Comparison of ENCODE assay signal across 38 mouse cellular contexts in genomic region chr19:39285637-39286036, GRCm38 (mm10). TPM values are rescaled to one million over a fixed set of nuclear protein-coding genes. Genes with fewer than 3 reads are reported as not detected.
"Had no signal": no experiment of that assay in that cellular context is flagged by ENCODE, and none has a peak within 500 bp of the region (broad histone marks: within the 10 kb centered on the region; RNA-seq: fewer than 3 reads in every experiment).

No protein-coding gene starts in this region.

- H3K4me3 ChIP-seq: embryonic facial prominence, embryonic 10.5 days; embryonic facial prominence, embryonic 12.5 days; embryonic facial prominence, embryonic 13.5 days; embryonic facial prominence, embryonic 15.5 days; erythroblast, embryonic 14.5 days; forebrain, embryonic 10.5 days; forebrain, embryonic 12.5 days; forebrain, embryonic 13.5 days; forebrain, embryonic 15.5 days; gastrocnemius, adult 2 months; heart, adult 2 months had no signal

- H3K36me3 ChIP-seq: embryonic facial prominence, embryonic 10.5 days; embryonic facial prominence, embryonic 12.5 days; embryonic facial prominence, embryonic 13.5 days; embryonic facial prominence, embryonic 15.5 days; forebrain, embryonic 10.5 days; forebrain, embryonic 12.5 days; forebrain, embryonic 15.5 days had no signal

- H3K27me3 ChIP-seq: embryonic facial prominence, embryonic 12.5 days; embryonic facial prominence, embryonic 13.5 days; embryonic facial prominence, embryonic 15.5 days; forebrain, embryonic 12.5 days; forebrain, embryonic 13.5 days; forebrain, embryonic 15.5 days had no signal

- H3K9ac ChIP-seq: embryonic facial prominence, embryonic 12.5 days; embryonic facial prominence, embryonic 13.5 days; embryonic facial prominence, embryonic 15.5 days; forebrain, embryonic 12.5 days; forebrain, embryonic 13.5 days; forebrain, embryonic 15.5 days; forebrain, postnatal 0 days had no signal

- H3K9me3 ChIP-seq: embryonic facial prominence, embryonic 15.5 days had no signal

- H3K27ac ChIP-seq: embryonic facial prominence, embryonic 10.5 days; embryonic facial prominence, embryonic 12.5 days; embryonic facial prominence, embryonic 13.5 days; embryonic facial prominence, embryonic 15.5 days; forebrain, embryonic 10.5 days; forebrain, embryonic 12.5 days; forebrain, embryonic 13.5 days; forebrain, embryonic 15.5 days; gastrocnemius, adult 2 months; heart, adult 2 months had no signal

- DNase-seq: cerebellum, adult 2 months; cerebellum, adult 8-10 months; cerebellum, adult 9-10 months; cerebellum, adult 9-11 months; cerebellum, postnatal 10 days; cerebellum, postnatal 14 days; cerebellum, postnatal 25 days; cerebellum, postnatal 36 days; embryo, embryonic 11 days; forebrain, postnatal 0 days; gastrocnemius, adult 2 months; gastrocnemius, postnatal 10 days; gastrocnemius, postnatal 14 days; gastrocnemius, postnatal 25 days; gastrocnemius, postnatal 36 days; heart, adult 18-20 months; heart, adult 2 months had no signal

- H3K4me2 ChIP-seq: embryonic facial prominence, embryonic 12.5 days; embryonic facial prominence, embryonic 13.5 days; embryonic facial prominence, embryonic 15.5 days; forebrain, embryonic 12.5 days; forebrain, embryonic 13.5 days; forebrain, embryonic 15.5 days had no signal

- ATAC-seq: forebrain, embryonic 13.5 days; forebrain, embryonic 14.5 days; forebrain, embryonic 15.5 days; forebrain, embryonic 16.5 days; forebrain, postnatal 0 days had no signal

- H3K4me1 ChIP-seq: embryonic facial prominence, embryonic 10.5 days; embryonic facial prominence, embryonic 12.5 days; embryonic facial prominence, embryonic 13.5 days; embryonic facial prominence, embryonic 15.5 days; forebrain, embryonic 10.5 days; forebrain, embryonic 12.5 days; forebrain, embryonic 13.5 days; forebrain, embryonic 15.5 days had no signal

RNA-seq across cellular contexts. Expression of gene Cyp2c29, which starts 16.4 kb away (rescaled TPM):
- total RNA-seq: common myeloid progenitor, adult 5-6 weeks; forebrain, postnatal 0 days; gastrocnemius, adult 2 months; gastrocnemius, adult 8-10 months; gastrocnemius, postnatal 10 days; gastrocnemius, postnatal 14 days; gastrocnemius, postnatal 25 days; gastrocnemius, postnatal 36 days; gastrocnemius, postnatal 4 days; granulocyte monocyte progenitor cell, adult 5-6 weeks; heart, adult 18-20 months; heart, adult 2 months had no signal
- polyA plus RNA-seq: cerebellum, adult 2 months; cortical plate, adult 2 months; embryonic facial prominence, embryonic 10.5 days; embryonic facial prominence, embryonic 11.5 days; embryonic facial prominence, embryonic 12.5 days; embryonic facial prominence, embryonic 13.5 days; embryonic facial prominence, embryonic 14.5 days; embryonic facial prominence, embryonic 15.5 days; erythroblast, embryonic 14.5 days; forebrain, embryonic 10.5 days; forebrain, embryonic 11.5 days; forebrain, embryonic 12.5 days; forebrain, embryonic 13.5 days; forebrain, embryonic 14.5 days; forebrain, embryonic 15.5 days; forebrain, embryonic 16.5 days; forebrain, postnatal 0 days; frontal cortex, adult 2 months; gonadal fat pad, adult 2 months; heart, adult 2 months had no signal
